Mouse (Mus musculus): Measurements from ENCODE around the gene Enpp4. TPM values are rescaled to one million over a fixed set of nuclear protein-coding genes. Genes with fewer than 3 reads are reported as not detected.

Gene Enpp4
- total RNA-seq, 2 experiments from 2014 or later: 16.6 to 16.8 TPM

DNA sequence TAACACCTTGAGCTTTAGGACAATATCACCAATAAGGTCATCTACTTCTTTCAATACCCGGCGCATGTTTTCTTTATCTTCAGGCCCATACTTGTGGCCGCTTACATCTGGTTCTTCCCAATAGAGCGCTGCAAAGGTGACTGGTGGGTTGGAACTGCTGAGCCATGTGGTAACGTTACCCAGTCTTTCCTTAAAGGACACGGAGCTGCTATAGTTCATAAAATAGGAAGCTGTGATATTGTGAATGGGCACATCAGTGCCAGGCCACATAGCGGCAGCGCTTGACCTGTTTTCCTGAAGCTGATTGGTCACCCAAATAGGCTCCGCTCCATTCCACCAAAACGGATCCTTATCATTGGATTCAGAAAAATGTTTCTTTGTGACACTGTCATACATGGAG is 3.6 kb downstream of the Enpp4 start:
- intact Hi-C loops (cut with DNase I): loop anchor here (2.0 kb wide), 1 partner anchor 15 kb away; no protein-coding TSS in a partner anchor
- DNase-seq: no peak

DNA sequence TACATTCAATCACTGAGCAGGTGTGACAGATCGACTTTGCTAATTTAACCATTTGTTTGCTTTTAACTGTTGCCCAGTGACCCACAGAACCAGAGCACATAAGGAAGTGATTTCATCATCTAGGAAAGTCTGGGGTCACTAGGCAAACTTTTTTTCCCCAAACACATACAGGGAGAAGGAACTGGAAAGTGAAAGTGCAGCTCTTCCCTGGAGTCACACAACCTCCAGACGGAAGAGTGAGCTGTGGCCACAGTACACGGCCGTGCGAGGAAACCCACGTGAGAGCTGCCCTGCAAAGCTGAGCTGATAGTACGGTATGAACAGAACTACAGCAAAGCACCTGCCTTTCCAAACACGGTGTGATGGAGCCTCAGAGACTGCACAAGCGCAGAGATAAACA is 4.7 kb downstream of the Enpp4 start:
- no peak for DNase-seq

DNA sequence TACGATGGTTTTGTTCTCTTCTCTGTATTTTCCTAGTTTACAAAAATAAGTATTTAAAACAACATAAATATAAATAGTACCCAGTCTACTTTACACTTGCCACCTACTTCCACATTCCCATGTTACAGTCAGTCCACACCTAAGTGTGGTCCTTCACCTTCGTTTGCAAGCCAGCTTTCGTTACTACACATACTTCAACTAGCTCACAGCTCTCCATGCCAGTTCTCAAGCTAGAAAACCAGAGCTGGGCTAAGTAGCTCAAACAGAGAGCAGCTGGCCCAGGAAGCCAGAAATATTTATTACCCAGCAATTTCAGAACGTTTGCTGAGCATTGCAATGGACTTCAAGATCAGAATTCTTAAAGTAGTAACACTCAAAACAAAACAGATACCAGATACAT is 5.1 kb downstream of the Enpp4 start:
- intact Hi-C loops (cut with DNase I): loop anchor here (2.0 kb wide), 1 partner anchor 16 kb away; no protein-coding TSS in a partner anchor

More for the DNA sequence above, 4.7 kb downstream of the Enpp4 start:
- intact Hi-C loops (cut with DNase I): loop anchor here (2.0 kb wide), 1 partner anchor 16 kb away; no protein-coding TSS in a partner anchor

DNA sequence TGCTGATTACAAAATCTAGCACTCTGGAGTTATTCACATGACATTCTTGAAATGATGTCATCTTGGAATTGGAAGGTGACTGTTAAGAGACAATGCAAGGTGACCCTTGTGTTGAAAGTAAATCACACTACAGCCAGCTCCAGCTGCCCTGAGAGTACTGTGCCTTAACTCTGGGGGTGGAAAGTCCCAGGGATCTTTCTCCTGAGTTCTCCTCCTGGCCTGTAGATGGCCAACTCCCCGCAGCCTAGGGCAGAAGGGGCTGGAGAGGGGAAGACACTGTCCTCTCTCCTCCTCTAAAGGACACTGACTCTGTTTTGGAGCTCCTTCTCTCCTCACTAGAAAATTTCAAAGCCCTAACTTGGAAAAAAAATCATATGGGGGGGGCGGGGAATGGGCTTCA is 14.1 kb downstream of the Enpp4 start:
- intact Hi-C loops (cut with DNase I): no loop called here
- no peak for DNase-seq

More for the DNA sequence above, 5.1 kb downstream of the Enpp4 start:
- no peak for DNase-seq

DNA sequence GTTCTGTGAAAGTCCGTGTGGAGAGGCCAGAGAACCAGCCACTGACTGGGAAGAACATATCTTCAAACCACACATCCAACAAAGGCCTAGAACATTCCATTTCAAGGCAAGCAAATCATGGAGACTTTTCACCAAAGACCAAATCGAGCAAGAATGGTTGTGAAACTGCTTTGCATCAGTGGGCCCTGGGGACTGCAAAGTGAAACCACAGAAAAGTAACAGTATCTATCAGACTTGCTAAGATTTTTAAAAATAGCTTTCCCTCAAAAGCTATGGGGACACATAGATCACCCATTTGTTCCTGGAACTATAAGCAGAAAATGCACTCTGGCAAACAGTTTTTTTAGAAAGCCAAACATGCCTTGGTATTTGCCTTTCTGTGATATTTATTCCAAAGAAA is 14.7 kb downstream of the Enpp4 start:
- DNase-seq: no peak
- intact Hi-C loops (cut with DNase I): no loop called here

DNA sequence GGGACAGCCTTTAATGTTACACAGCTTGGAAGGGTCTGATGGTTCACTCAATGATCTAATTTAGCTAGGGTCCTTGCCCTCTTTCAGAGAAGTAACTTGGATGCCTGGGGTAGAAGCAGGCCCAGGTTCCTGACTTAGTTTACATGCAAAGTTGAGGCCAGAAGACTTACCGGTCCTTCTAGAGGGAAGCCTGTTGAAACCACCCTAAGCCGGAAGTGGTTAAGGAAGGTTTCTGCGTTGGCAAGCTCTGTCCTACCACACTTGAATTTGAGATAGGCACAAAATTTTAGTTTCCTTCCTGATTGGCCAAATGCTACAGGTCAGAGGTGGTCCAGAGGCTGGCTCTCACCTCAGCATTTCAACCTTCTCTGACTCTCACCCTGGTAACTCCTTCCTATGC is 17.4 kb downstream of the Enpp4 start:
- DNase-seq: no peak
- intact Hi-C loops (cut with DNase I): no loop called here

DNA sequence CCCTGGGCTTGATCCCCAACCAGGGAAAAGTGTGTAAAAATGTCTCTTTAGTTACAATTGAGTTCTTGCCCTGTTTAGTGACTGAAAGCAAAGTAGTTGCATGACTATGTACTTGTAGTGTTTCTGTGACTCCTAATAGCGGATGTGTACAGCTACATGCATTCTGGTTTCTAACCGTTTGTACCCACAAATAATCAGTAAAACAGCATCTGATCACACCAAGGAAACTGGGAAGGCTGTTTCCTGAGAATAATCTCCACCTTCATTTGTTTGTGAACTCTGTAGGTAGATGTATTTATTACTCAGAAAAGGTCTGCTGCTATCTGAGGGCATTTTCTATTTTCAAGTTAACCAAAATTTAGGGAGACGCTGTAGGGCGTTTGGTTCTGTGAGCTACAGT is 22.5 kb downstream of the Enpp4 start:
- no peak for DNase-seq
- intact Hi-C loops (cut with DNase I): no loop called here

DNA sequence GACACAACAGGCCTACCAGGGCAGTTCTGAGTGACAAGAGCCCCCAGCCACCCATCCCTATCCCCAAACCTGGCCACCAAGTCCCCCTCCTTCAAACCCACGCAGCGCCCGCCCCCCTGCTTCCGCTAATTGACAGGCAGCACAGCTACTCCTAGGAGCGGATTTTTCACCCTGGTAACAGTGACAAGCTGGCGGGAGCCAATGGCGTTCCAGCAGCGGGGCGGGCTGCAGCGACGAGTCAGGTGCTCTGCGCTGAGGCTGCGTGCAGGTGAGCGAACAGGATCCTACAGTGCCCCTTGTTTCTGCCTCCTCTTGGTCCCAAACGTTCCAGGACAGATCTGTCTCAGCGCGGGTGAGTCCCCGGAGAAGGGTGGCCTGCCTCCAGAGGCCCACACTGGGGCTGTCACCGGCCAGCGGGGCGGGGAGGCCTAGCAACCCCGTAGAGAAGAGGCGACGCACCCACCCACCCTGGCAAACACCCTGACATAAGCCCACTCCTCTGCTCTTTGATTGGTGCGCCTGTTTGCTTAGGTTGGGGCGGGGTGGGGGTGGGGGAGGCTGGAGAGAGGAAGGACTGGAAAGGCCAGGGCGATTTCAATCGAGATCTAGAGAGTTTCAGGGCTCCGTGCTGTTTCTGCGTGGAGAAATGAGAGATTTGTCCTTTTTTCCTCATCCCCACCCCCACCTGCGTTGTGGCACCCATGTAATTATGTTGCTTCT is 26.8 kb downstream of the Enpp4 start, which contains the start of gene Enpp5:
Gene Enpp5, plus strand, starts transcription at position 183 of the 720 bp plus-strand sequence.
- intact Hi-C loops (cut with DNase I): loop anchor here (2.0 to 5.0 kb wide), 2 partner anchors 26 to 179 kb away; partner anchors contain the start of gene Enpp4
- peak; percentile 86 to 87 for DNase-seq

DNA sequence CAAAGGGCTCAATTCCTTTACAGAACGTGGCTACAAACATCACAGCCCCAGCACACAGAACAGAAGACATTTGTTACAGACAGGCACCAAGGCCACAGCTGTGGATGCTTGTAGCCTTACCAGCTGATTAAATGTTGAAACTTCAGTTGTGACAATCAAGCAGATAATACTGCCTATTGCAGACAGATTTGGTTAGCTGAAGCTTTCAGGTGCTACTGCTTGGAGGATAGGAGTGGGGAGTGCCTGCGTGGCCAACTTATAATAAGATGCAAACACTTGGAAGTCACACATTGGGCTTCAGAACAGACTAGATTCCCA is 27.8 kb downstream of the Enpp4 start:
- intact Hi-C loops (cut with DNase I): loop anchor here (2.0 to 5.0 kb wide), 2 partner anchors 27 to 179 kb away; partner anchors contain the start of gene Enpp4
- DNase-seq: no peak

DNA sequence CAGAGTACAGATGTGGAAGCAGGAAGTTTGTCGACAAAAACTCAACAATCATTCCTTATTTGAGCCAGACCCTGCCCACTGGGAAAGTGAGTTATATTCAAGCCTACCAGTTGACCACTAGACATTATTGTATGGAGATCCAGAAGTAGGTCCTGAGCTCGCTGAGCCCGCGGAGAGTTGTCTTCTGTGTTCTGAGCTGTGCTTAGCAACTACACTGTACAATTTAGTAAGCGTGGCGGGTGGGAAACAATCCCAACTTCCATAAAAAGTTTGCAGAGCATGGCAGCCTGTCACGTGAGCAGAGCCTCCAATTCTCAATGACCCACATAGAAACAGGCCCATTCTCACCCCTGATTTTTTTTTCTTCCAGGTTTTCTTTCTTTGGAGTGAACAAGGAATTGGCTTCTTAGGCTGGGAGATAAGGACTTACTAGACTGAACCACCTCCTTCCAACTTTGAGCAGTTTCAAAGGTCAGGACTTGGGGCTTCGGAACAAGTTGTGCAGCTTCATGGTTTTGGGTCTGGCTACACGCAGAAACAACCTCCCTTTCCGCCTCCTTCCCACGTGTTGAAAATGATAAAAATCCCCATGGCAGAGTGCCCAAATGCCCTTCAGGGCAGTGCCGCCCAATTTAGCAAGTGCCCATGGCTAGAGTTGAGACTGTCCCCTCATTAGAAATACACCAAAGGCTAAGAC is 28.3 kb downstream of the Enpp4 start:
- intact Hi-C loops (cut with DNase I): loop anchor here (5.0 kb wide), 1 partner anchor 180 kb away; no protein-coding TSS in a partner anchor
- peak in 1 of 2 experiments; percentile 24 for DNase-seq

DNA sequence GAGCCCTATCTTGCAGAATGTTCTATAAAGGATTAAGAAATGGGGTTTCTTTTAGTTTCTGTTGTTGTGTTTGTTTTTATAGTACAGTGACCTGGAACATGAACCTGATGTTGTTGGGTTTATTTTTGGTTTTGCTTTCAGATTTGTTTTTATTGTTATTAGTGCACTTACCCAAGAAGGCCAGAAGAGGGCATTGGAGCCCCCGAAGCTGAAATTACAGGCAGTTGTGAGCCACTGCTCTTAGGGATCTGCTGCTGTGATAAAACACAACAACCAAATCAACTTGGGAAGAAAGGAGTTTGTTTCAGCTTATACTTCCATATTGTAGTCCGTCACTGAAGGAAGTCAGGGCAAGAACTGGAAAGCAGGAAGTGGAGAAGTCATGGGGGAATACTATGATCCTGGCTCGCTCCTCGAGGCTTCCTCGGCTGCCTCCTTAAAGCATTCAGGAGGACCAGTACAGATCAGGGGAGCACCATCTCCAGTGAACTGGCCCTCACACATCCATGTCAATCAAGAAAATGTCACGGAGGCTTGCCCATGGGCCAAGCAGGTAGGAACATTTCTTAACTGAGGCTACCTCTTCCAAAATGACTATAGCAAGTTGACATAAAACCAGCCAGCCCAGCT is 29.4 kb downstream of the Enpp4 start:
- DNase-seq: peak; percentile 32 to 57
- intact Hi-C loops (cut with DNase I): loop anchor here (1.0 to 5.0 kb wide), 2 partner anchors 54 to 181 kb away; no protein-coding TSS in a partner anchor

DNA sequence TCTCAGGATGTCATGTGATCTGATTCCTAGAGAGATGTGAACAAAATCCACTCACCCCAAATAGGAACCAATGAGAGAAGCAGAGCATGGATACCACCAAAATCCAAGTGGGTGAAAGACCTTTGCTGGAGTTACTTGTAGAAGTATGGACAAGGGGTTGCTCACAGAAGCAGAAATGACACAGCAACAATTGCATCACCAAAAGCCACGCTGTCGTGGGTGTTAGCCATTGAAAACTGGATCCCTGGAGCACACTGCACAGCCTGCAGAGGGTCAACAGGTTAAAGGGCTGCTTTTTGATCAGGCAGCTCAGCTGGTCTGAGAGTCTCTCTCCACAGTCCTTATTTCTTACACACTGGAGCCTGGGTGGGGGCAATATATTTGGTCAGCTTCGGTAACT is 30.0 kb downstream of the Enpp4 start:
- no peak for DNase-seq
- intact Hi-C loops (cut with DNase I): loop anchor here (5.0 kb wide), 1 partner anchor 182 kb away; no protein-coding TSS in a partner anchor

DNA sequence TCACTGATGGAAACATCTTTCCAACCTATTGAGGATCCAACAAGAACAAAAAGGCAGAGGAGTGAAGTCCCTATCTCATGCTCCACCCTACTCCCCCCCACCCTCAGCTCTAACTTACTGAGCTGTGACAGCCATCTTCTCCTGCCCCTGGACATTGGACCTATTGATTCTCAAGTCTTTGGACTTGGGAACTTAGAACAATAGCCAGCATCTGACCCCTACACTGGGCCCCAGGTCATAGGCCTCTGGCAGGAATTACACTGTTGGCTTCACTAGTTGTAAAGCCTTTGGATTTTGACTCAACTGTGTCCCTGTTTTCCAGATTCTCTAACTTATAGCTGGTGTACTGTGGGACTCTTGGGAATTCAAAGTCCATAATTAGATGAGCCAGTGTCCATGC is 33.9 kb downstream of the Enpp4 start:
- intact Hi-C loops (cut with DNase I): no loop called here
- DNase-seq: no peak

DNA sequence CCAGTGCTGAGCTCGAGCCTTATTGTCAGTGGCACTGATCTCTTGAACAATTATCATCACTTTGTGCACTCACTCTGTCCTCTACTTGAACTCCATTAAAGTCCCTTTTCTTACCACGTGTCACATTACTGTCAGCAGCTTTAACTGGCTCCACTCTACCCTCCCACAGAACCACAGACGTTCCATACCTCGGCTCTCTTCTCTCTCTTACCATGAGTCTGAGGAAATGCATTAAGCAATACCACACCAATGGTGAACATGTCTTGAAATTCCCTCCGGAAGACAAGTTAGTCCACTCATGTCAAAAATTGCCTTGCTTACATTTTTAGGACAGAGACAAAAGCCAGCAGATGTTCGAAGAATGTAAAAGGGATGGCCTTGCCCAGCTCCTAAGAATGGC is 36.7 kb downstream of the Enpp4 start:
- intact Hi-C loops (cut with DNase I): no loop called here
- no peak for DNase-seq

DNA sequence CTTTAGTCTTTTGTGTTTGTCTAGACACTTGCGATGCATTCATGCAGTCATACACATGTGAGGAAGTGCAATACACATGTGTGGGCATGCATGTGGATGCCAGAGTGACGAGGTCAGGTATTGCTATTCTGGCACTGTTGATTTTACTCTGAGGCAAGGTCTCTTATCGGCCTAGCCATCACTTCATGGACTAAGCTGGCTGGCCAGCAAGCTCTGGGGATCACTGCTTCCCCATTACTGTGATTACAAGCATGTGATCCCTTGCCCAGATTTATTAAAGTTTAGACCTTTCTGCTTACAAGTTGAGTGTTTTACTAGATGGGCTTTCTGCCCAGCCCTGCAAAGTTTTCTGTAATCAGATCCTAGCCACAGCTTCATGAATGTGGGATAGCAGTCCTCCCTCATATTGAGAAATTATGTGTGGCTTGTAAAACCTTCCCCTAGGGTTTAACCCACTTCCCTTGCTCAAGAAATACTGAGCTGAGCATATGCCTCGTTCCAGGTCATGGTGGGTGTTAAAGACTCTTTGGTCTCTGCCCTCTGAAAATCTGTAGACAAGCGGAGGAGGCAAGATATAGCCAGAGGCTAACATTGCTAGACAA is 44.2 kb downstream of the Enpp4 start:
- intact Hi-C loops (cut with DNase I): no loop called here
- no peak for DNase-seq

DNA sequence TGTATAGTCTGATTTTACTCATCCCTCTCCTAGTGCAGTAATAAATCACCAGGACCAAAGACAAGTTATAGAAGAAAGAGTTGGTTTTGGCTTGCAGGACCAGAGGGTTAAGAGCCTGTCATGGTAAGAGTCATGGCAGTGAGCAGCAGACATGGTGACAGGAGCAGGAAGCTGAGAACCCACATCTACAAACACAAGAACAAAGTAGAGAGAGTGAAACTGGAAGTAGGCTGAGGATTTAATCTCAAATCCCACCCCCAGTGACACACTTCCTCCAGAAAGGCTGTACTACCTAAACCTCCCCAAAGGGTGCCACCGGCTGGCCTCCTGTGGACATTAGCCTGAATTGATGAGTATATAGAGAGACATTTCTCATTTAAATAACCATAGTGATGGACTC is 44.8 kb downstream of the Enpp4 start:
- intact Hi-C loops (cut with DNase I): no loop called here
- DNase-seq: no peak

DNA sequence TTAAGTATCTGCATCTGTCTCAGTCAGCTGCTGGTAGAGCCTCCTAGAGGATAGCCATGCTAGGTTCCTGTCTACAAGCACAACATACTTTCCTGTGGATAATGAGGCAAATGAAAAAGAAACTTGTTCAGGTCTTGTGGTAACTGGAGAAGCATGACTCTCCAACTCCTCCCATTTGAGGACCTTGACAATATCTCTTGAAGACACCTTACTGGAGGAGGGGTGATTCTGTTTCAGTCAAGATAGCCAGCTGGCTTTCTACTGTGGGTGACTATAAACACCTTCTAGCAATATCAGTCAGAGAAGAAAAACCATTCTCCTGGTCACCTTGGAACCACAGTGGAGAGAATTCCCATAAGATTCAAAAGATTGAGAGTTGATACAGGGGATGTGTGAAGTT is 47.5 kb downstream of the Enpp4 start:
- DNase-seq: no peak
- intact Hi-C loops (cut with DNase I): no loop called here

DNA sequence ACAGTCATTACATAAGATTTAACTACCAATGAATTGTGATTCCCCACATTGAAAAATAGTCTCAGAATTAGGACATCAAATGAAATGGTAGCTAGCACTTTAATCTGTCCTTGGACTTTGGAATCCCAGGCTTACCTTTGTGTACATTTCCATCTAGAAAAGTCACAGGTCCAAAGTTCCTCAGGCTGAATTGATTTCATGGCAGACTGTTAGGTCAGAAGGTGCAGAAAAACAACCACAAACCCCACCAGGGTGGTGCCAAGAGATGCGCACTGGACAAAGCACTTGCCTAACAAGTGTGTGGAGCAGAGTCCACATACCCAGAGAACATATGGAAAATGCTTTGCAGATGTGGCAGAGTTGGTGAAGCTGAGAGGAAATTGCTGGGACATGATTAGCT is 48.5 kb downstream of the Enpp4 start:
- no peak for DNase-seq
- intact Hi-C loops (cut with DNase I): no loop called here

DNA sequence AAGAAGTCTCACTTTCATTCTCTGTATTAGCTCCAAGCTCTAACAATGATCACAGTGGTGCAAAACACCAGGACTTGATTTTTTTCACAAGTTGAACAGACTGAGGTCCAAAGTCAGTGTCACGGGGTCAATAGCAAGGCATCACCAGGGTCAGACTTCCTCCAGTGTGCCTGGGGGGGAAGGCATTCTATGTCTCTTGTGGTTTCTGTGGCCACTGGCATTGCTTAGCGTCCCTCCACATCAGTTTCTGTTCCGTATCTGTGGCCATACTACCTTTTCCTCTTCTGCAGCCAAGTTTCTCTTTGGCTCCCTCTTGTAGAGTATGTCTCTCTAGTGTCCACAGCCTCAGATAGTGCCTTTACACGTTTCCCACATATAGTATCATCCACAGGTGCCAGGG is 52.2 kb downstream of the Enpp4 start:
- no peak for DNase-seq

More for the DNA sequence above, 52.2 kb downstream of the Enpp4 start:
- intact Hi-C loops (cut with DNase I): no loop called here
